Mouse (Mus musculus) intestine, embryonic 14.5 days (tissue): ENCODE measurements around the gene Slc52a3. TPM values are rescaled to one million over a fixed set of nuclear protein-coding genes. Genes with fewer than 3 reads are reported as not detected.

Experiments used
- ATAC-seq: fragments of 200-750 bp; cut with Nextera tagmentation; replicated peaks from 2 replicates; pipeline ENCODE4 v1.8.0; 2017; ENCODE audit warnings: low read depth, moderate number of reproducible peaks, moderate TSS enrichment, moderate library complexity; ENCODE audit not compliant: low FRiP score, low TSS enrichment
- DNase-seq: peaks from one replicate; pipeline ENCODE4 v3.0.0-alpha.2; 2018; ENCODE audit warnings: low spot score
- H3K27ac ChIP-seq: fragments of 300-500 bp; sonication (generic); 2 replicates; pipeline ENCODE4 v1.5.1; 2014; ENCODE audit warnings: low read depth, mild to moderate bottlenecking, control low read depth
- H3K27me3 ChIP-seq: fragments of 300-500 bp; sonication (generic); replicated peaks from 2 replicates; pipeline ENCODE4 v1.6.1; 2014; ENCODE audit warnings: low read length, control low read depth; ENCODE audit not compliant: control insufficient read depth, insufficient read depth
- H3K36me3 ChIP-seq: fragments of 300-500 bp; sonication (generic); 2 replicates; pipeline ENCODE4 v1.6.1; 2014; ENCODE audit warnings: low read length, control low read depth; ENCODE audit not compliant: control insufficient read depth, insufficient read depth
- H3K4me1 ChIP-seq: fragments of 300-500 bp; sonication (generic); replicated peaks from 2 replicates; pipeline ENCODE4 v1.6.1; 2014; ENCODE audit warnings: low read length, control low read depth, mixed read lengths; ENCODE audit not compliant: control insufficient read depth, insufficient read depth
- H3K4me2 ChIP-seq: fragments of 300-500 bp; sonication (generic); 2 replicates; pipeline ENCODE4 v1.6.1; 2014; ENCODE audit warnings: low read length
- H3K4me3 ChIP-seq: fragments of 300-500 bp; sonication (generic); 2 replicates; pipeline ENCODE4 v1.5.1; 2014; ENCODE audit warnings: low read depth, low read length, control low read depth, mixed read lengths
- H3K9ac ChIP-seq: fragments of 300-500 bp; sonication (generic); 2 replicates; pipeline ENCODE4 v1.6.1; 2014; ENCODE audit warnings: mild to moderate bottlenecking, low read length
- H3K9me3 ChIP-seq: fragments of 300-500 bp; sonication (generic); 2 replicates; pipeline ENCODE4 v1.6.1; 2016; ENCODE audit warnings: low read length, control low read depth; ENCODE audit not compliant: control insufficient read depth
- WGBS: fragments of 180-500 bp; shearing (Covaris S2); extraction: QIAGEN DNeasy Blood & Tissue Kit; methylation state at CpG from one replicate; pipeline ENCODE4 v1.1.7; 2014; 5-methylcytosine and 5-hydroxymethylcytosine counted together
- polyA plus RNA-seq: library from polyadenylated mRNA; unstranded; fragments of >200 nt; fragmentation: Nextera tagmentation; extraction: Ambion mirVana; gene quantifications from 2 replicates; pipeline ENCODE4 v1.2.1, GENCODE M21; 2014

Gene Slc52a3
- polyA plus RNA-seq, result 1.8 and 2.0 TPM in 2 replicates

DNA sequence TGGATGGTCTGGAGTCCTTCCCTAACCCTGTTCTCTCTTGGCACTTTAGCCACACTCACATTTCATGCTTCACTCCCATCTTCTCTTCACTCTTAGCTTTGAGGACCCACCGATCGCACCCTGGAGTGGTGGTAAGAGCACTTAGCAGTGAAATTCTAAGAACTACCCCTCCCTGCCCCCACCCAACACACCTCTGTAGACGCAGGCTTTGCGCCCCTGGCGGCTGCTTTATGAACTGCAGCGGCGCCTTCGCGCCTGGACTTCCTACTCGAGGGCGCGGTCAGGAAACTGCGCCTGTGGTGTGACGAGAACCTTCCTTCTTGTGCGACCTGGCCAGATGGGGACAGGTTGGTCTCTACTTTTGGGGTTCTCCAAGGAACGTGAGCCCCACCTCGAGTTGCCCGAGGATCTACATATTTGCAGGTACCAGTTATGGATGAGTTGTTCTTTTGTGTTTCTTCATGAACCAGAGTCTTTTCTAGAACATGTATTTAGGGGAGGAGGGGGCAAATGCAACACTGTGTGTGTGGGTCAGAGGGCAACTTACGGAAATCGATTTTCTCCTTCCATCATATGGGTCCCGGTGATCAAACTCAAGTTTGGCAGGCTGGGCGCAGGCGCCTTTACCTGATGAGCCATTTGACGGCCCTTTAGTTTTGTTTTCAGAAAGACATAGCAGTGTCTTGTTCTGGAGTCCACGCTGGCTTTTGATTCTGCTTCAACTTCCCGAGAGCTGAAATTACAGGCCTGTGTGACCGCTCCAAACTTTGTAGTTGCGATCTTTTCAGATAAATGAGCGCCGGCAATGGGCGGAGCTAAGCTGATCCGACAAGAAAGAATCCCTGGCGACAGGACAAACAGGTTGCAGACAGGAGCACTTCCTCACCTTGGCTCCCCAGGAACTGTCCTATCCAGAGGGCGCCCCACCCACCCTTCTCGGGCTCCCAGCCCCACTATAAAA lies at the start of gene Slc52a3:
Slc52a3 (plus strand) TSS at position 283 of the 961 bp plus-strand sequence.
- ATAC-seq, result peak; percentile 57; the same call in 1 of the 2 replicates
- Histone ChIP-seq H3K27me3 (peaks cover 45% of the 10 kb centered on the region), H3K27ac (no peak within 1 kb of the TSS), H3K4me1 (no peaks in the 10 kb centered on the region), H3K4me2 (peak within 1 kb of the TSS; percentile 37), H3K9ac (no peak within 1 kb of the TSS), H3K36me3 (no peaks in the 10 kb centered on the region), H3K9me3 (no peaks in the 10 kb centered on the region), H3K4me3 (peak within 1 kb of the TSS; percentile 17)
- DNase-seq, result peak; percentile 97
- 6% methylated on average over 35 of the region's 35 CpGs for WGBS

- Histone ChIP-seq H3K4me2 (no peak overlapping the region), H3K27me3 (no peaks in the 10 kb centered on the region), H3K4me3 (no peak overlapping the region), H3K27ac (no peak overlapping the region), H3K9ac (no peak overlapping the region), H3K9me3 (no peaks in the 10 kb centered on the region), H3K36me3 (no peaks in the 10 kb centered on the region), H3K4me1 (no peaks in the 10 kb centered on the region)
- DNase-seq, result no peak
- WGBS, result 94% methylated on average over 2 of the region's 2 CpGs
- no peak for ATAC-seq
These were observed 48.7 kb upstream of the Slc52a3 start for GRCm38 (mm10) chr2:151947617-151948016.

DNA sequence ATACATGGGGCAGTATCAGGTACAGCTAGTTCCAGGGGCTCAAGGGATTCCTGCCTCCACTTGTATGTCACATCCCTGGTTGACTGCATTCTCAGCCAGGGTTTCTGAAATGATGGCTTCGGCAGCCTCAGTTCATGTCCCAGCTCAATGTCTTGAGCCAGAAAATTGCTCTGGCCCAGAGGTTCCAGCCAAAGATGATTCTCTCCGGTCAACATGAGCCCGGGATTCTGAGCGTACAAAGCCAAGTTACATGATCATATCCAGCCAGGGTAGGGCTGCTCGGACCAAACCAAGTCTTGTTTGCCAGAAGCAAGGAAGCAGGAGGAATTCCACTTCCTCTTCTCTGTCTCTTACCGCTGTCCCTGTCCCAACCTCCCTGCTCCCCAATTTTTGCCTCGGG lies 48.0 kb upstream of the Slc52a3 start:
- 83% methylated on average over 7 of the region's 7 CpGs for WGBS
- Histone ChIP-seq H3K9ac (no peak overlapping the region), H3K36me3 (no peaks in the 10 kb centered on the region), H3K4me3 (no peak overlapping the region), H3K27me3 (no peaks in the 10 kb centered on the region), H3K4me2 (no peak overlapping the region), H3K27ac (no peak overlapping the region), H3K4me1 (no peaks in the 10 kb centered on the region), H3K9me3 (no peaks in the 10 kb centered on the region)
- no peak for DNase-seq
- no peak for ATAC-seq

GRCm38 (mm10) chr2:151949082-151949774 lies 47.1 kb upstream of the Slc52a3 start:
- H3K9ac ChIP-seq, result no peak overlapping the region
- H3K4me3 ChIP-seq, result no peak overlapping the region
- H3K4me2 ChIP-seq, result no peak overlapping the region
- no peaks in the 10 kb centered on the region for H3K4me1 ChIP-seq
- DNase-seq (no peak), ATAC-seq (no peak)
- H3K27me3 ChIP-seq, result no peaks in the 10 kb centered on the region
- H3K27ac ChIP-seq, result no peak overlapping the region
- H3K9me3 ChIP-seq, result no peaks in the 10 kb centered on the region
- H3K36me3 ChIP-seq, result no peaks in the 10 kb centered on the region
- 70% methylated on average over 2 of the region's 2 CpGs for WGBS

GRCm38 (mm10) chr2:151953665-151954064 lies 42.6 kb upstream of the Slc52a3 start:
- Histone ChIP-seq H3K9ac (no peak overlapping the region), H3K36me3 (no peaks in the 10 kb centered on the region), H3K27ac (no peak overlapping the region), H3K4me2 (no peak overlapping the region), H3K9me3 (no peaks in the 10 kb centered on the region), H3K27me3 (no peaks in the 10 kb centered on the region), H3K4me3 (no peak overlapping the region), H3K4me1 (no peaks in the 10 kb centered on the region)
- ATAC-seq, result no peak
- no peak for DNase-seq
- 82% methylated on average over 8 of the region's 8 CpGs for WGBS

DNA sequence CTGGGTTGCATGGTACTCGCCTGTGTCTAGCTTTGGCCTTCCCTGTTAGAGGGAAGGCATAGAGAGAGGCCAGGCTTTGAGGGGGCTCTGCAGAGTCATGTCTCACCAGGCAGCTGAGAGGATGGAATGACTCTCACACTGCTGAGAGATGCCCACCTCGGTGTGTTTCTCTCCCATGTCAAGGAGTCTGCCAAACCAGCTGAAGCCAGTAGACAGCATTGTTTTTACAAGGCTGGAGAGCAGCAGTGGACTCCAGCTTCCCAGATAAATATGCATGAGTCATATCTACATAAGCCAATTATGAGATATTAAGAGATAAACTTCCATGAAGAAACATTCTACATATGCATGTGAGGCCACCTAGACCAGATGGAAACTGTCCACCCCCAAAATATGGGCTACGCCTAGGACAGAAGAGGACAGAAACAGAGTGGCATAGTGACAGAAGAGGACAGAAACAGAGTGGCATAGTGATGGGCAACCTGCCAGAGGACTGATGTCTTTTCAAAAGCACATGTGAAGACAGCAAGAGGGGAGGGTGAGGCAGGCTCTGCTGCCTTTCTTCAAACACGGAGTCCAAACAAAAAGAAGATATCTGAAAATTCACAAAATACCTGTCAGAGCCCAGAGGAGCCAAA lies 39.7 kb upstream of the Slc52a3 start:
- 77% methylated on average over 4 of the region's 4 CpGs for WGBS
- Histone ChIP-seq H3K27ac (no peak overlapping the region), H3K4me3 (no peak overlapping the region), H3K9me3 (no peaks in the 10 kb centered on the region), H3K4me2 (no peak overlapping the region), H3K36me3 (no peaks in the 10 kb centered on the region), H3K9ac (no peak overlapping the region), H3K27me3 (no peaks in the 10 kb centered on the region), H3K4me1 (no peaks in the 10 kb centered on the region)
- ATAC-seq, result no peak
- DNase-seq, result no peak

DNA sequence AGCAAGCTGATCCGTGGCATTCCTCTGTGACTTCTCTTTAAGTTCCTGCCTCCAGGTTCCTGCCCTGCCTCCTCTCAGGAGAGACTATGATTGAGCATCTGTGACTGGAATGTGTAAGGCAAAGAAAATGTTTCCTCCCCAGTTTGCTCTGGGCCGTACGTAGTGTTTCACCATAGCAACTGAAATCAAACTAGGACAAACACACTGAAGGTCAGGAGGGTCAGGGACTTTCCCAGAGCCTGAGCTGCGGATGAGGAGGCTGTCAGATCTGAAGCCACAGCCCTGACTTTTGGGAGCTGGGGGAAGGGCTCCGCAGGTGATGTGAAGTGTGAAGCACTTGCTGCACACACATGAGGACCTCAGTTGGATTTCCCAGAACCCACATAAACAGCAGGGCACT lies 37.0 kb upstream of the Slc52a3 start:
- H3K9ac ChIP-seq, result no peak overlapping the region
- H3K4me2 ChIP-seq, result no peak overlapping the region
- 26% methylated on average over 5 of the region's 5 CpGs for WGBS
- no peaks in the 10 kb centered on the region for H3K9me3 ChIP-seq
- DNase-seq (no peak), ATAC-seq (no peak)
- H3K27ac ChIP-seq, result no peak overlapping the region
- H3K4me1 ChIP-seq, result 0 out of 2 replicates have a peak, but pooled peaks cover 3% of the 10 kb centered on the region
- no peaks in the 10 kb centered on the region for H3K36me3 ChIP-seq
- H3K27me3 ChIP-seq, result no peaks in the 10 kb centered on the region
- H3K4me3 ChIP-seq, result no peak overlapping the region

GRCm38 (mm10) chr2:151961284-151962196 lies 34.8 kb upstream of the Slc52a3 start:
- H3K4me3 ChIP-seq, result no peak overlapping the region
- no peaks in the 10 kb centered on the region for H3K27me3 ChIP-seq
- 0 out of 2 replicates have a peak, but pooled peaks cover 6% of the 10 kb centered on the region for H3K4me1 ChIP-seq
- no peak overlapping the region for H3K27ac ChIP-seq
- no peak for ATAC-seq
- H3K9ac ChIP-seq, result no peak overlapping the region
- 50% methylated on average over 9 of the region's 9 CpGs for WGBS
- no peaks in the 10 kb centered on the region for H3K36me3 ChIP-seq
- H3K9me3 ChIP-seq, result no peaks in the 10 kb centered on the region
- no peak overlapping the region for H3K4me2 ChIP-seq
- no peak for DNase-seq
